Mouse (Mus musculus) E14TG2a.4 (cell line): ENCODE measurements around the gene Dnah12.

ENCODE experiments used
- CTCF ChIP-seq: conservative IDR thresholded peaks from 2 replicates; pipeline ENCODE4 v1.5.1; 2014; ENCODE audit warnings: low read length
- POU5F1 ChIP-seq: IDR thresholded peaks from 2 replicates; pipeline ENCODE4 v1.6.1; 2014; ENCODE audit warnings: low read length, borderline replicate concordance

GRCm38 (mm10) chr14:26935558-26935957 is 242.5 kb downstream of the Dnah12 start:
- TF ChIP-seq CTCF (no peak), POU5F1 (no peak)
